Mouse (Mus musculus) forebrain, embryonic 13.5 days (tissue): ENCODE measurements around the gene As3mt. TPM values are rescaled to one million over a fixed set of nuclear protein-coding genes. Genes with fewer than 3 reads are reported as not detected.
A peak's percentile ranks its signal among the peaks of the same experiment; 100 is the strongest.

Source experiments
- ATAC-seq: fragments of 200-750 bp; cut with Nextera tagmentation; 2 replicates; pipeline ENCODE4 v1.8.0; 2017
- H3K27ac ChIP-seq: fragments of 300-500 bp; sonication (generic); 2 replicates; pipeline ENCODE4 v1.5.1; 2015; ENCODE audit warnings: inconsistent platforms, mild to moderate bottlenecking, moderate library complexity
- H3K27me3 ChIP-seq: fragments of 300-500 bp; sonication (generic); 2 replicates; pipeline ENCODE4 v1.6.1; 2015; ENCODE audit warnings: mild to moderate bottlenecking, inconsistent platforms
- H3K36me3 ChIP-seq: fragments of 300-500 bp; sonication (generic); 2 replicates; pipeline ENCODE4 v1.6.1; 2015; ENCODE audit warnings: mild to moderate bottlenecking, inconsistent platforms; ENCODE audit not compliant: poor library complexity, severe bottlenecking
- H3K4me1 ChIP-seq: fragments of 300-500 bp; sonication (generic); 2 replicates; pipeline ENCODE4 v1.6.1; 2015; ENCODE audit warnings: inconsistent platforms
- H3K4me2 ChIP-seq: fragments of 300-500 bp; sonication (generic); 2 replicates; pipeline ENCODE4 v1.6.1; 2015; ENCODE audit warnings: inconsistent platforms, mild to moderate bottlenecking, moderate library complexity
- H3K4me3 ChIP-seq: fragments of 300-500 bp; sonication (generic); 2 replicates; pipeline ENCODE4 v1.5.1; 2015; ENCODE audit warnings: mild to moderate bottlenecking, inconsistent platforms
- H3K9ac ChIP-seq: fragments of 300-500 bp; sonication (generic); 2 replicates; pipeline ENCODE4 v1.6.1; 2015; ENCODE audit warnings: mild to moderate bottlenecking, inconsistent platforms
- H3K9me3 ChIP-seq: fragments of 300-500 bp; sonication (generic); replicated peaks from 2 replicates; pipeline ENCODE4 v1.6.1; 2016; ENCODE audit warnings: inconsistent platforms
- WGBS: fragments of 180-500 bp; shearing (Covaris S2); methylation state at CpG from one replicate; pipeline ENCODE4 v1.1.7; 2015; 5-methylcytosine and 5-hydroxymethylcytosine counted together
- polyA plus RNA-seq: library from polyadenylated mRNA; unstranded; fragments of >200 nt; fragmentation: Nextera tagmentation; extraction: Ambion mirVana; gene quantifications from 2 replicates; pipeline ENCODE4 v1.2.1, GENCODE M21; 2015

As3mt gene
- polyA plus RNA-seq, 1 experiment from 2014 or later, result 18.0 TPM

DNA sequence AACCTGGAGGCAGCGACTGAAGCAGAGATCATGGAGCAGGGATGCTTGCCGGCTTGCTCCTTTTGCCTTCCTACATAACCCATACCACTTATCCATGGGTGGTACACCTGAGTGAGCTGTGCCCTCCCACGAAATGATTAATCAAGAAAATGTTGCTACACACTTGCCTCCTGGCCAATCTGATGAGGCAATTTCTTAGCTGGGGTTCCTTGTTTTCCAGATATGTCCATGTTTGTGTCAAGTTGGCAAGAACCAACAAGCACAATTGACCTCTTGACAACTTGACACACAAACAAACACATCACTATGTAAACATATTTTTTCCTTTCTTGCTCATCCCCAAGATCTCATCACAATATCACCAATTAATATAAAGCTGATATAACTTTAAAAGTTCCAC lies 31.6 kb upstream of the As3mt start:
- Histone ChIP-seq H3K4me1 (no peaks in the 10 kb centered on the region), H3K27me3 (0 out of 2 replicates have a peak, but pooled peaks cover 5% of the 10 kb centered on the region), H3K4me3 (no peak overlapping the region), H3K4me2 (no peak overlapping the region), H3K36me3 (no peaks in the 10 kb centered on the region), H3K27ac (no peak overlapping the region), H3K9me3 (no peaks in the 10 kb centered on the region), H3K9ac (no peak overlapping the region)
- ATAC-seq, result no peak
- 92% methylated on average over 3 of the region's 3 CpGs for WGBS

- H3K4me2 ChIP-seq, result no peak overlapping the region
- H3K4me1 ChIP-seq, result no peaks in the 10 kb centered on the region
- H3K36me3 ChIP-seq, result no peaks in the 10 kb centered on the region
- H3K9ac ChIP-seq, result no peak overlapping the region
- no peaks in the 10 kb centered on the region for H3K27me3 ChIP-seq
- no peak overlapping the region for H3K4me3 ChIP-seq
- WGBS, result 70% methylated on average over 12 of the region's 12 CpGs
- no peak for ATAC-seq
- no peak overlapping the region for H3K27ac ChIP-seq
- H3K9me3 ChIP-seq, result no peaks in the 10 kb centered on the region
Measured at GRCm38 (mm10) chr19:46679720-46680383, 27.4 kb upstream of the As3mt start.

GRCm38 (mm10) chr19:46689460-46690372 lies 17.5 kb upstream of the As3mt start, which contains the start of gene Borcs7:
Gene Borcs7, plus strand, starts transcription at chr19:46689906.
- Histone ChIP-seq H3K9ac (peak within 1 kb of the TSS; percentile 87), H3K4me3 (peak within 1 kb of the TSS; percentile 72), H3K36me3 (peaks cover 7% of the 10 kb centered on the region; the same call in 1 of the 2 replicates), H3K27me3 (no peaks in the 10 kb centered on the region), H3K27ac (peak within 1 kb of the TSS; percentile 63), H3K4me2 (peak within 1 kb of the TSS; percentile 63), H3K9me3 (no peaks in the 10 kb centered on the region), H3K4me1 (peaks cover 10% of the 10 kb centered on the region)
- ATAC-seq, result peak; percentile 97
- WGBS, result 3% methylated on average over 44 of the region's 44 CpGs

DNA sequence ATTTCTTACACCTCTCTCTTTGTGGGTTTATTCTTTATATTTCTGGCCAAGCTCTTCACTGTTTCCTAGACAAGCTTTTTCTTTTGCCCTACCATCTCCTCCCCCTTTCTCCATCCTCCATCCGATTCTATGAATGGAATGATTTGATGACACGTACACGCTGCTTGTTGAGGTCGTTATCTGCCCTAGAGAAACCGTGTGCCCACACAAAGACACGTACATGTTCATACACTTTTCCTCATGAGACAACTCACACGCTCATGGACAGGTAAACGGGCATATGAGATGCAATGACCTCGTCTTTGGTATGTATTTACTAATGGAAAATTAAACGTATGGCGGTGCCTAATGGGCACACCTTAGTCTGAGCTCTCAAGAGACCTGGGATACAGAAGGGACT lies 16.9 kb upstream of the As3mt start:
- Histone ChIP-seq H3K27ac (peak overlapping the region; percentile 63), H3K27me3 (no peaks in the 10 kb centered on the region), H3K4me2 (peak overlapping the region; percentile 63), H3K9ac (peak overlapping the region; percentile 87), H3K9me3 (no peaks in the 10 kb centered on the region), H3K4me1 (peaks cover 10% of the 10 kb centered on the region), H3K4me3 (peak overlapping the region; percentile 72), H3K36me3 (peaks cover 7% of the 10 kb centered on the region; the same call in 1 of the 2 replicates)
- 69% methylated on average over 11 of the region's 11 CpGs for WGBS
- ATAC-seq, result peak; percentile 60

DNA sequence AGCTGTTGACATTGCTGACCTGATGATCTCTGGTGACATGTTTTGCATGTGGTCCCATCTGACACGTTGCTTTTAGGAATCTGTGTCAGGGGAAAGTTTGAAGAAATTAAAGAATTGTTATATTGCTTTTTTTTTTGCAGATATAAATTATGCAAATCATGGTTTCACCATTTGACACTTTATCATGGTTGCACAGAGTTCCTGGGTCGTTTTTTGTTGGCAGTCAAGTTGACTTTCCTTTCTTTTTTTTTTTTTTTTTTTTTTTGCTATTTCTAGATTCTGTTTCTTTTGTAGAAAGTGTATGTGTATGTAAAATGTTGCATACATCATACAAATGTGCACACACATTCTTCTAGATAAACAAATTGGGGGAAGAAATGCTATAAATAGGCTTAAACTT lies 16.2 kb upstream of the As3mt start:
- H3K36me3 ChIP-seq, result peaks cover 7% of the 10 kb centered on the region; the same call in 1 of the 2 replicates
- ATAC-seq, result no peak
- no peaks in the 10 kb centered on the region for H3K9me3 ChIP-seq
- H3K27me3 ChIP-seq, result no peaks in the 10 kb centered on the region
- H3K27ac ChIP-seq, result no peak overlapping the region
- no peak overlapping the region for H3K4me3 ChIP-seq
- no peak overlapping the region for H3K4me2 ChIP-seq
- 76% methylated on average over 2 of the region's 2 CpGs for WGBS
- H3K4me1 ChIP-seq, result peaks cover 10% of the 10 kb centered on the region
- no peak overlapping the region for H3K9ac ChIP-seq

- Histone ChIP-seq H3K36me3 (peaks cover 12% of the 10 kb centered on the region; the same call in 1 of the 2 replicates), H3K4me2 (no peak overlapping the region), H3K27me3 (no peaks in the 10 kb centered on the region), H3K4me3 (no peak overlapping the region), H3K4me1 (peaks cover 10% of the 10 kb centered on the region), H3K9ac (no peak overlapping the region), H3K27ac (no peak overlapping the region), H3K9me3 (no peaks in the 10 kb centered on the region)
- no peak for ATAC-seq
- 84% methylated on average over 4 of the region's 4 CpGs for WGBS
Measured at GRCm38 (mm10) chr19:46693146-46693545, 14.1 kb upstream of the As3mt start.

DNA sequence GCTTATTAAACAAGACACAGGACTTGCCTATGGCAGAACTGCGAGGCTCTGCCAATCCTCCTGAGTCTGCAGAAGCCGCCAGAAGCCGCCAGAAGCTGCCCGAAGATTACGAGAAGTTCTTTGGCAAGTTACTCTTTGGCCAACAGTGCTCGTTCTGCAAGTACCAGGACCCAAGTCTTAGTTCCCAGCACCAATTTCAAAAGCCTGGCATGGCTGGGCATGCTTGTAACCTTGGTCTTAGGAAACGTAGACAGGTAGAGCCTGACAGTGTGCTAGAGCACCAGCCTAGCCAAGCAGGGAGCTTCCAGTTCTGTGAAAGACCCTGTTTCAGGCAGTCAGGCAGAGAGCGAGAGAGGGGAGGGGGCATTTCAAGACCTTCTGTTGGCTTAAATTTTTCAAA lies 10.8 kb upstream of the As3mt start:
- Histone ChIP-seq H3K27me3 (no peaks in the 10 kb centered on the region), H3K36me3 (peaks cover 20% of the 10 kb centered on the region; the same call in 1 of the 2 replicates), H3K9me3 (no peaks in the 10 kb centered on the region), H3K4me3 (no peak overlapping the region), H3K4me2 (no peak overlapping the region), H3K27ac (no peak overlapping the region), H3K4me1 (no peaks in the 10 kb centered on the region), H3K9ac (no peak overlapping the region)
- no peak for ATAC-seq
- WGBS, result 91% methylated on average over 8 of the region's 8 CpGs

GRCm38 (mm10) chr19:46696943-46697342 lies 10.3 kb upstream of the As3mt start:
- 89% methylated on average over 7 of the region's 7 CpGs for WGBS
- no peak overlapping the region for H3K4me2 ChIP-seq
- ATAC-seq, result no peak

GRCm38 (mm10) chr19:46697840-46698517 lies 9.3 kb upstream of the As3mt start:
- Histone ChIP-seq H3K36me3 (peaks cover 20% of the 10 kb centered on the region; the same call in 1 of the 2 replicates), H3K27me3 (no peaks in the 10 kb centered on the region), H3K4me1 (no peaks in the 10 kb centered on the region), H3K9me3 (no peaks in the 10 kb centered on the region), H3K4me2 (no peak overlapping the region), H3K27ac (no peak overlapping the region), H3K9ac (no peak overlapping the region), H3K4me3 (no peak overlapping the region)
- 44% methylated on average over 19 of the region's 19 CpGs for WGBS
- ATAC-seq, result no peak

More at GRCm38 (mm10) chr19:46696943-46697342, 10.3 kb upstream of the As3mt start:
- no peak overlapping the region for H3K27ac ChIP-seq
- H3K4me1 ChIP-seq, result no peaks in the 10 kb centered on the region
- H3K9me3 ChIP-seq, result no peaks in the 10 kb centered on the region
- H3K27me3 ChIP-seq, result no peaks in the 10 kb centered on the region
- H3K36me3 ChIP-seq, result peaks cover 20% of the 10 kb centered on the region; the same call in 1 of the 2 replicates
- H3K9ac ChIP-seq, result no peak overlapping the region
- no peak overlapping the region for H3K4me3 ChIP-seq

GRCm38 (mm10) chr19:46699011-46699481 lies 8.2 kb upstream of the As3mt start:
- 81% methylated on average over 10 of the region's 10 CpGs for WGBS
- no peak overlapping the region for H3K27ac ChIP-seq
- H3K9me3 ChIP-seq, result no peaks in the 10 kb centered on the region
- ATAC-seq, result no peak
- H3K27me3 ChIP-seq, result no peaks in the 10 kb centered on the region
- peaks cover 20% of the 10 kb centered on the region; the same call in 1 of the 2 replicates for H3K36me3 ChIP-seq
- H3K4me2 ChIP-seq, result no peak overlapping the region
- H3K4me3 ChIP-seq, result no peak overlapping the region
- H3K4me1 ChIP-seq, result no peaks in the 10 kb centered on the region
- H3K9ac ChIP-seq, result no peak overlapping the region

GRCm38 (mm10) chr19:46701156-46701555 lies 6.1 kb upstream of the As3mt start:
- H3K27me3 ChIP-seq, result no peaks in the 10 kb centered on the region
- no peak overlapping the region for H3K9ac ChIP-seq

More at GRCm38 (mm10) chr19:46701156-46701555, 6.1 kb upstream of the As3mt start:
- H3K4me2 ChIP-seq, result no peak overlapping the region
- ATAC-seq, result no peak
- H3K4me1 ChIP-seq, result no peaks in the 10 kb centered on the region
- 93% methylated on average over 9 of the region's 9 CpGs for WGBS
- peaks cover 13% of the 10 kb centered on the region; the same call in 1 of the 2 replicates for H3K36me3 ChIP-seq
- H3K27ac ChIP-seq, result no peak overlapping the region
- H3K9me3 ChIP-seq, result no peaks in the 10 kb centered on the region
- H3K4me3 ChIP-seq, result no peak overlapping the region
